Mouse (Mus musculus): ENCODE measurements around the gene Nat8f3. TPM values are rescaled to one million over a fixed set of nuclear protein-coding genes. Genes with fewer than 3 reads are reported as not detected.
"Not testable (repeated sequence)": the region's sequence is repeated elsewhere in the genome, so short reads cannot be mapped to it uniquely, and the experiment has no call there.

Nat8f3 gene
- polyA plus RNA-seq (2012; rRNA removed): 0.08 TPM in 1 of 2 replicates, not detected in the other

DNA sequence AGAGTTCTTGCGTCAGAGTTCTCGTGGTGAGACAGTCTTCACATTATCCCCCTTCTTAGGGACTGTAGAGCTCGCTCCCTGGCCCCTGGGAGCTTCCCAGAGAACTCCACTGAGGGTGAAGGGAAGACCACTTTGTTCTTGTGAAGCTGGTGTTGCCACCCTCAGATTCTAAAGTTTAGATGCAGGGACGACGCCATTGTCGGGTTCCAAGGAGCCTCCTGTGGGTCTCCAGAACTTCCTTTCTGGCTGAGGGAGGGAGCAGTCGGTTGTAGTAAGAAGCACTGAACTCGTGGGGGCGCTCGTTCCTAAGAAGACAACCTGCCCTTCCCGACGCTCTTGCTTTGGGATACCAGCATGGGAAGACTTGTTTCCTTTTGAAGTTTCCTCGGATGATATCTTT, at the start of gene Nat8f3:
Gene Nat8f3, minus strand, starts transcription at position 223 of the 400 bp plus-strand sequence.
- DNase-seq (ENCODE audit: low read depth): peak; percentile 13

GRCm38 (mm10) chr6:85813339-85813738, 47.8 kb upstream of the Nat8f3 start:
- no peak for DNase-seq (ENCODE audit: low read depth)
- TF ChIP-seq POLR2A (IDR thresholded peaks at IDR 0.05; ENCODE audit: borderline replicate concordance, extremely low read depth, insufficient read depth, insufficient read length, poor library complexity, severe bottlenecking): no peak
- no peak for TF ChIP-seq CTCF (IDR thresholded peaks at IDR 0.05; ENCODE audit: borderline replicate concordance, extremely low read depth, insufficient read depth, insufficient read length)

DNA sequence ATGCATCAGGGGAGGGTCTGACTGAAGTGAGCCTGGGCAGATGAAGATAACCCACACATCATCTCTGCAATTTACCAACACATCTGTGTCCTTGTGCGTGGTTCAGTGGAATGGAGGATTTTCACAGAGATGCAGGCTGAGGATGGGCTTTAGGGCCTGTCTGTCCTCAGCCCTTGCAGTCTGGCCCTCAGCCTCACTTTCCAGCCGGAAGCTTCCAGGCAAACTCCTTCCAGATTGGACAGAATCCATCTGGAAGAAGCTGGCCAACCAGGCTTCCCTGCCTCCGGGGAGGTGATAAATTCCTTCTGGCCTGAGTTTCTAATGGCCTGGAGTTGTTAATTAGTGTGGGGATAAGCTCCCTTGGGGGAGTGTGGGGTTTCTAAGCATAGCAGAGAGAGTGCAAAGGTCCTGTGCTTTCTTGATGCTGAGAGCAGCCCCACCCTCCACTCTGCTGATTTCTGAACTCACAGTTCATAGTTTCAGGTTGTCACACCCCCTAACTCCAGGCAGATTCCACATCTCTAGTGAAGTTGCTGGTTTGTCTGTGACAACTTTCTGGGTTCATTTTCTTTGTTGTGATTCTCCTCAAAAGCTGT, 45.5 kb upstream of the Nat8f3 start:
- not testable (repeated sequence) for DNase-seq (ENCODE audit: low read depth)

- DNase-seq (ENCODE audit: low read depth): not testable (repeated sequence)
These were observed 45.0 kb upstream of the Nat8f3 start for GRCm38 (mm10) chr6:85810514-85810913.

DNA sequence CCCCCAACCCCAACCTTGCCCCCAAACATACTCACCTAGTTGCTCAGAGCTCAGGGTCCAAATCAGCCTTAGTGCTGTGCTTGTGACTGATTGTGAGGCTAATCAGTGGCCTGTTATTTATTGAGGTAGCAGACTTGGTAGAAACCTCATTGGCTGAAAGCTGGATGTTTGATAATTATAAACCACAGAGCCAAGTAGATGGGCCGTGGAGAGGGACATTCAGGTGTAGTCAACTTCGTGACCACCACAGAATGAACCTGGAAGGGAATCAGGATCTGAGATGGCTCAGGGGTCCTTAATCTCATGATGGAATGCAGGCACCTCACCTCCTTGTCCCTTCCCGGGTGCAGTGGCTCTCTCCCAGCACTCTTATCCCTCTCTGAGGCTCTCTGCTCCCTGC, 44.2 kb upstream of the Nat8f3 start:
- DNase-seq (ENCODE audit: low read depth): not testable (repeated sequence)

DNA sequence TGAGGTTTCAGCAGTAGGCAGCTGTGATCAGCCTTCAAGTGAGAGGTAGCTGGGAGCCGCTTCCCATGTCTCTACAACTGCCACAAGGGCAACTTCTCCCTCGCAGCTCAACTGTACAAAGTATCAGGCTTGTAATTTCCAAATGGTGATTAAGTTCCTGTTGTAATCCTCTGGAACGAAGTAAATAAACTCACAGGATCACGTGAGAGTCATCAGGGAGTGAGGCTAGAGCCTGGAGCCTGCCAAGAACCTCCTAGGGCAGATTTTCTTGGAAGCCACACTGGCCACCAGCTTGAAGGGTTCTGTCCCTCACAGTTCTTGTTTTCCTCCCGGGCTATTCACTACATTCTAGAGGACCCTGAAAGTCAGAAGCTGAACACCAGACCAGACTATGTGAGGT, 37.6 kb upstream of the Nat8f3 start:
- DNase-seq (ENCODE audit: low read depth): not testable (repeated sequence)

- DNase-seq (ENCODE audit: low read depth): not testable (repeated sequence)
These were observed 2.2 kb downstream of the Nat8f3 start for GRCm38 (mm10) chr6:85763127-85764070.

DNA sequence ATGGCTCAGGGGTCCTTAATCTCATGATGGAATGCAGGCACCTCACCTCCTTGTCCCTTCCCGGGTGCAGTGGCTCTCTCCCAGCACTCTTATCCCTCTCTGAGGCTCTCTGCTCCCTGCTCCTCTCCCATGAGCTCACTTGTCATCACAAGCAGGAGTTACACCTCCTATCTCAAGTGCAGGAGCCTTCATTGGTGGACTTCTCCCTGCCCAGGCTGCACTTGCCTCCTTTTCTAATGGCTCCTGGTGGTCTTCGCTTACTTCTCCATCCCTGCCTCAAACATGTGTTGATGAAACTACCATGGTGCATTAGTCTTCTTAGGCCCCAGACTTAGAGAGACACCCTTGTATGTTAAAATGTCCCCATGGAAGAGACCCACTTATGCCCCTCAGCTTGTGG, 2.9 kb downstream of the Nat8f3 start:
- DNase-seq (ENCODE audit: low read depth): not testable (repeated sequence)

DNA sequence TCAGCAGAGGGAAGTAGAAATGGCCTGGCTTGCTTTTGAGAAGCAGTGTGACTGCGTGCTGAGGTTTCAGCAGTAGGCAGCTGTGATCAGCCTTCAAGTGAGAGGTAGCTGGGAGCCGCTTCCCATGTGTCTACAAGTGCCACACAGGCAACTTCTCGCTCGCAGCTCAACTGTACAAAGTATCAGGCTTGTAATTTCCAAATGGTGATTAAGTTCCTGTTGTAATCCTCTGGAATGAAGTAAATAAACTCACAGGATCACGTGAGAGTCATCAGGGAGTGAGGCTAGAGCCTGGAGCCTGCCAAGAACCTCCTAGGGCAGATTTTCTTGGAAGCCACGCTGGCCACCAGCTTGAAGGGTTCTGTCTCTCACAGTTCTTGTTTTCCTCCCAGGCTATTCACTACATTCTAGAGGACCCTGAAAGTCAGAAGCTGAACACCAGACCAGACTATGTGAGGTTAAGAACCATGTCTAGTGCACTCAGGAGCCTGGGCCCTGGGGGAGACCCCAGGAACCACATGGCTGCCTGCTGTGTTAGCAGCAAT, 9.8 kb downstream of the Nat8f3 start:
- DNase-seq (ENCODE audit: low read depth): not testable (repeated sequence)

DNA sequence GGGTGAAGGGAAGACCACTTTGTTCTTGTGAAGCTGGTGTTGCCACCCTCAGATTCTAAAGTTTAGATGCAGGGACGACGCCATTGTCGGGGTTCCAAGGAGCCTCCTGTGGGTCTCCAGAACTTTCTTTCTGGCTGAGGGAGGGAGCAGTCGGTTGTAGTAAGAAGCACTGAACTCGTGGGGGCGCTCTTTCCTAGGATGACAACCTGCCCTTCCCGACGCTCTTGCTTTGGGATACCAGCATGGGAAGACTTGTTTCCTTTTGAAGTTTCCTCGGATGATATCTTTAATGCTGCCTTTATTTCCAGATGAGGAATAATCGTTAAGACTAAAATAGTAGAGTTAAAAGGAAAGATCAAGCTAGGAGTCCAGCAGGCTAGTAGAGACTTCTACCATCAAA, 52.4 kb downstream of the Nat8f3 start, which contains the start of gene Nat8f7:
Gene Nat8f7, minus strand, starts transcription at position 101 of the 400 bp plus-strand sequence.
- not testable (repeated sequence) for DNase-seq (ENCODE audit: low read depth)

DNA sequence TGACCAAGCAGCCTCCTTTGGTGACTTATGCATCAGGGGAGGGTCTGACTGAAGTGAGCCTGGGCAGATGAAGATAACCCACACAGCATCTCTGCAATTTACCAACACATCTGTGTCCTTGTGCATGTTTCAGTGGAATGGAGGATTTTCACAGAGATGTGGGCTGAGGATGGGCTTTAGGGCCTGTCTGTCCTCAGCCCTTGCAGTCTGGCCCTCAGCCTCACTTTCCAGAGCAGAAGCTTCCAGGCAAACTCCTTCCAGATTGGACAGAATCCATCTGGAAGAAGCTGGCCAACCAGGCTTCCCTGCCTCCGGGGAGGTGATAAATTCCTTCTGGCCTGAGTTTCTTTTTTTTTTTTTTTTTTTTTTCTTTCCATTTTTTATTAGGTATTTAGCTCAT, 55.9 kb downstream of the Nat8f3 start:
- DNase-seq (ENCODE audit: low read depth): not testable (repeated sequence)

GRCm38 (mm10) chr6:85709206-85709605, 56.3 kb downstream of the Nat8f3 start:
- DNase-seq (ENCODE audit: low read depth): not testable (repeated sequence)

- not testable (repeated sequence) for DNase-seq (ENCODE audit: low read depth)
These were observed 63.6 kb downstream of the Nat8f3 start for GRCm38 (mm10) chr6:85701943-85702342.

Other genes with a start within 250 kb of the Nat8f3 start
- gene Alms1, start 178.2 kb downstream of the Nat8f3 start, polyA plus RNA-seq (2012; rRNA removed): 5.3 and 7.1 TPM in 2 replicates
- gene Nat8f7, start 52.5 kb downstream of the Nat8f3 start, polyA plus RNA-seq (2012; rRNA removed): not detected in 2 replicates
- gene Nat8f6, start 55.2 kb upstream of the Nat8f3 start, polyA plus RNA-seq (2012; rRNA removed): 0.08 TPM in 1 of 2 replicates, not detected in the other
- gene Nat8f5, start 55.2 kb upstream of the Nat8f3 start, polyA plus RNA-seq (2012; rRNA removed): not detected in 2 replicates
- not detected in 2 replicates for gene Nat8, start 66.3 kb upstream of the Nat8f3 start, polyA plus RNA-seq (2012; rRNA removed)
- gene Nat8f2, start 103.4 kb upstream of the Nat8f3 start, polyA plus RNA-seq (2012; rRNA removed): 0.03 and 0.10 TPM in 2 replicates
- gene Nat8f4, start 139.1 kb upstream of the Nat8f3 start, polyA plus RNA-seq (2012; rRNA removed): 4.5 and 5.5 TPM in 2 replicates
- gene Tprkb, start 146.1 kb upstream of the Nat8f3 start, polyA plus RNA-seq (2012; rRNA removed): 35.5 and 40.7 TPM in 2 replicates
- gene Nat8f1, start 149.9 kb upstream of the Nat8f3 start, polyA plus RNA-seq (2012; rRNA removed): 16.5 and 17.1 TPM in 2 replicates
- gene Dusp11, start 195.9 kb upstream of the Nat8f3 start, polyA plus RNA-seq (2012; rRNA removed): 157 and 169 TPM in 2 replicates

All from brain, embryonic 14.5 days (tissue).